Mouse (Mus musculus) right cerebral cortex, postnatal 4 days (tissue): ENCODE measurements around the gene Npas2.

Experiments used
- DNase-seq: peaks from one replicate; pipeline ENCODE4 v3.0.0-alpha.2; 2022

Npas2 gene

GRCm38 (mm10) chr1:39192997-39193861, at the start of gene Npas2:
Gene Npas2, plus strand, starts transcription at chr1:39193731.
- DNase-seq: peak; percentile 44

GRCm38 (mm10) chr1:39156778-39157177, 36.8 kb upstream of the Npas2 start:
- no peak for DNase-seq

GRCm38 (mm10) chr1:39160167-39160566, 33.4 kb upstream of the Npas2 start:
- DNase-seq: no peak

DNA sequence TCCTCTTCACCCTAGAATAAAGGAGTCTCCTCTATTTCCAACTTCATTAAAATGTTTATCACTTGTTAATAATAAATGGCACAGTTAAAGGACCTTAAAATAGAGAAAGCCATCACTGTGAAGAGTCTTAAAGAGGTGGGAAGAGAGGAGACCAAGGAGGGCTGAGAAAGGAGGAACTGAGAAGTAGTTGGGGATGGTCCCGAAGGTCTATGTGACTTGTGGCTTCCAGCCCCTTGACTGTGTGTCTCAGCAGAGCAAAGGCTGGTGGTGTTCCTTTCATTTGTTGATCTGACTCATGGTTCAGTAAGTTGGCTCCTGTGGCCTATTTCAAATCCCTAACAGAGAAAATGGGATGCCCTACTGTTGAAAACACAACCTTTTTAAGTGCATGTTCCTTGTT, 30.5 kb upstream of the Npas2 start:
- DNase-seq: no peak

DNA sequence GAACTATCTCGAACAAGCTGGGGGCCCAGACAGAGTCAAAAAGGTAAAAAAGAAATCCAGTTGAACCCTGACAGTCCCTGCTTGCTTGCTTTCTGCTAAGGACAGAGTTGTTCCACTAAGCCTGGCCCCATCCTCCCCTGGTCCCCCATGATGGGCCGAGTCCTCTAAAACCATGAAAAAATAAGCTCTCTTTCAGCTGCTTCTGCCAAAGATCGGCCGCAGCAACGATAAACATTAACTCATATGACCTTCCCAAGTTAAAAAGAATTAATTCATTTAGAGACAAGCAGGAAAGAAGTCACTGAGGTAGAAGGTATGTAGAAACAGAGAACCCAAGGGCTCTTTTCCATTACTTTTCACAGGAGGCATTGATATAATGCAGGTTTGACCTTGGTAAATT, 16.8 kb upstream of the Npas2 start:
- no peak for DNase-seq

DNA sequence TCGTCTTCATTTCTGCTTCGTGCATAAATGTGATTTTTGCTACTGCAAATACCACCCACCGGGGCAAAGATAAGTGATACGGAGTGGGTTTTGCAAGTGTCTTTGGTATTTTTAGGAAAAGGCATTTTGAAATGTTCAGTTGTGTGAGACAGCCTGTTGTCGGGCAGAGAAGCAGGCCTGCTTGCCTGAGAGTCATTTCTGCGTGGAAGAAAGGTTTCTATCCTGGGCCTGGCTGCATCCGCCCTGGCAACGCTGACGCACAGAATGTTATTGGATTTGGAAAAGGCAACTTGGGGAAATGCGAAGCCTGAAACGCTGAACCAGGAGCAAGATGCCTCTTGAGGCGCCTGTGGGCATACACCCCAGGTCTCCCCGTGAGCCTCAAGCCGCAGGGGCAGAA, 16.3 kb upstream of the Npas2 start:
- peak; percentile 63 for DNase-seq

DNA sequence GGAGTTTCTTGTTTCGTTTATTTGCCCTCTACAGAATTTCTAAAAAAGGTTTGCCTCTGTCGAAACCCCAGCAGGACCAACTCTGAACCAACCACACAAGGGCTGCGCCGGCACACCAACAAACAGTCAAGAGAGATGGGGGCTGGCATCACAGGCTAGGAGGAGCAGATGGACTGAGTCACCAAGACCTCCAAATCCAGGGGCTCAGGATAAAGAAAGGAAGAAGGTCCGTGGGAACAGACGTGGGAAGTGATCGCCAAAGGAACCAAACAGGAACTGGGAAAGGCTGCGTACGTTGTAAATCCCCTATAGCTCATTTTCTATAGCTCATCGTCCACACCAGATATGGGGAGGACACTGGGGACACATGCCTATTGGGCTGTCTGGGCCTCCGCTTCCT, 13.7 kb upstream of the Npas2 start:
- no peak for DNase-seq

DNA sequence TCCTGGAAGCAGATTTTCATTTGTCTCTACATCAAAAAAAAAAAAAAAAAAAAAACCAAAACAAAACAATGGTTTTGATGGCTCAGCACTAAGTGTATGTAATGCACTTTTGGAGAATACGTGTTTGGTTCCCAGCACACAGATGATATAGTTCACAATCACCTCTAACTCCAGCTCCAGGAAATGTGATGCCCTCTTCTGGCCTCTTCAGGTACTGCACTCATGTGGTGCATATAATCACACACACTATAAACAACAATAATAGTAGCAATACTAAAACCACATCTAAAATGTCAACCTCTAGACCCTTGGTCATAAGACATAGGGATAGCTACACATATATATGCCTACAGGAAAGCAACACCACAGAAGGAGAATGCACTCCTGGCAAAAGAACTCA, 13.0 kb upstream of the Npas2 start:
- no peak for DNase-seq

DNA sequence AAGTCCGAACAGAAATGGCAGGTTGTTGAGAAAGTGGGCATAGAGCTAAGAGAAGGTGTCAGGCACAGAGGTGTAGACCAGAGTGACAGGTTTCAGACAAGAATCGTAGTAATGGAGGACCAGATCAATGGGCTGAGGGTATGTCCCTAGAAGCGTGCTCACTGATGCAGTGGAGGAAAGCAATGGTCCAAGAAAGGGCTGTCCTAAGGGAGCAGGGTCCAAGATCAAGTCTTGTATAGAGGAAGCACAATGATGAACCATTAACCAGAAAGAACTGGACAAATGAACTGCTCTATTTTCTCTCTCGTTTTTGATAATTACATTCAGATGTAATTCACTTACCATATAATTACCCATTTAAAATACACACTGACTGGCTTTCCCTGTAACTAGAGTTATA, 11.6 kb upstream of the Npas2 start:
- DNase-seq: no peak

DNA sequence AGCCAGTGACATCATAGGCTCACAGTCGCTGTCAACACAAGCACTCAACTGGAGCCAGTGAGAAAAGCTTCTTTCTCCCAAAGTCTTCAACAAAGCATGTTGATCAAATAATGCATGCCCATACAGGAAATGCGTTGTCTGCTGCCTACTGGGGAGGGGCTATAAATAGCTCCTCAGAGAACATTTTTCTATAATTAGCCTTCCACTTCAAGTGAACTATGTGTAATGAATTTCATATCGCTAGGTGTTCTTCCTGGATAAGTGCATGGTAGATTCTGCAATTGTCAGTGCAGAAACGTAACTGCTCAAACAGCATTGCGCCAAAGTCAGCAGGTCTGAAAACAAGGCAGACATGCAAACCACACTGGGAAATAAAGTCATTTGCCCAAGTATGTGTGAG, 7.7 kb upstream of the Npas2 start:
- DNase-seq: no peak

DNA sequence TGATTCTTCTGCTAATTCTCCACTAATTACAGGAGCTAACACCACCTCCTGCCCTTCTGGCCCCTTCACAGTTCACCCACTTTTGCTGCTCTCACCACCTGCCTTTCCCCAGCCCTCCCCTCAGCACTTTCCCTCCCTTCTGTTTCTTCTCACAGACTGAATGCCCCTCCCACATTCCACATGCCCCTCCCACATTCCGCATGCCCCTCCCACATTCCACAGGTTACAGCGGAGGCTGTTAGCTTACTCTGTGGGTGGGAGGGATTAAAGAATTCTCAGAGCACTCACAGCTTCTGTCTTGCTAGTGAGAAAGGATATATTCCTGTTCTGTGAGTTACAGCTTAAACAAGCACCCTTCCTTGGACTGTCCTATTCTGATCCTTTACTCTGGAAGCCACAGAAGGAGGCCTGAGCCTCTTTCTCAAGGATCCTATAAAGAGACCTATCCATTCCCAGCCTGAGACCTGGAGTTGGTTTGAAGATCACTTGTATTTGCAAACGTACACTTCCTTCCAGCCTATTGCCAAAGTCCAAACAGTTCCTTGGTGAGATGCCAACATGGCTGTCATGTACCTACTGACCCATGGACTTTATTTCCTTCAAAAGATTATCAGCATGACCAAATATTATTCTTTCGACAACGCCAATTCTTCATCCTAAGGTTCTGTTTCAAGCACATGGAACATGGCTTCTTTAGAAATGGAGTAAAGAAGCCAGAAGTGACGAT, 6.7 kb upstream of the Npas2 start:
- no peak for DNase-seq

- DNase-seq: no peak
Observed at GRCm38 (mm10) chr1:39191122-39191521, 2.4 kb upstream of the Npas2 start.

DNA sequence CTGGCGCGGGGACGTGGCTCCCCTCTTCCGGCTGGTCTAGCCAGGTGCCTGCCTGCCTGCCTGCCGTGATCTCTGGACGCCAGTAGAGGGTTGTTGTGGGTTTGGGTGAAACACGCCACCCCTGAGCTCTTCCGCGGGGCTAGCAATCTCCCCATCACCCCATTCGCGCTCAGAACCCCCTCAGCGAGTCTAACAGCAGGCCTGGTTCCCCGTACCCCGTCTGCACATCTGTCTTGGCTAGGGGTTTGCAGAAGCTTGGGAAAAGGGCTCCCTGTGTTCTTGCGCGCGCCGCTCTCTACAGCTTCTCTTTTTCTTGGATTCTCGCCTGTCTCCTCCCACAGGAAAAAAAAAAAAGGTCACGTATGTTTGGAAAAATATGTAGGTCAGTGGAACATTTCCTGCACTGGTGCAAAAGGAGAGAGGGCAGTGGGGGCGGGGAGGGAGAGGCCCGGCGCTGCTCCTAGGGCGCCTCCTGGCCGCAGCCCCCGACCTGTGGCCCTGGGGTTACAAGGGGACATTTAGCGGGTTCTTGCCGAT, 1.0 kb upstream of the Npas2 start:
- peak; percentile 47 for DNase-seq

- peak; percentile 61 for DNase-seq
Observed at GRCm38 (mm10) chr1:39193862-39194675, 538 bp downstream of the Npas2 start.

DNA sequence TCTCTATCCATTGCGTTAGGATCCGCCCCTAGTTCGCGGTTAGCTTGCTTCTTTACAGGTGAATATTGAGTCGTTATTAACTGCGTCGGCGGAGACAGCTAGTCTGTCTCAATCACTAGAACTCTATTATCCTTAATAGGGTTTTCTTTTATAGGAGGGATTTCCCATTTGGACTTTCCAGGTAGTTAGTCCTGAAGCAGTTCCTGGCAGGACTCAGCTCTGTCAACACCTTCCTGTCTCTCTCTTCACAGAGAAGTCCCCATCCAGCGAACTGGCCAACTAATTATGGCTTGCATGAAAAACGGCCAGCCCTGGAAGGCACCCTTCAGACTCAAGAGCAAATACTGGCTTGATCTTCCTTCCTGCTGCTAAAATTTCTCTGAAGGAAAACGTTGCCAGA, 1.4 kb downstream of the Npas2 start:
- no peak for DNase-seq

- DNase-seq: peak; percentile 43
Observed at GRCm38 (mm10) chr1:39196126-39196525, 2.6 kb downstream of the Npas2 start.

- DNase-seq: no peak
Observed at GRCm38 (mm10) chr1:39196676-39197375, 3.3 kb downstream of the Npas2 start.

DNA sequence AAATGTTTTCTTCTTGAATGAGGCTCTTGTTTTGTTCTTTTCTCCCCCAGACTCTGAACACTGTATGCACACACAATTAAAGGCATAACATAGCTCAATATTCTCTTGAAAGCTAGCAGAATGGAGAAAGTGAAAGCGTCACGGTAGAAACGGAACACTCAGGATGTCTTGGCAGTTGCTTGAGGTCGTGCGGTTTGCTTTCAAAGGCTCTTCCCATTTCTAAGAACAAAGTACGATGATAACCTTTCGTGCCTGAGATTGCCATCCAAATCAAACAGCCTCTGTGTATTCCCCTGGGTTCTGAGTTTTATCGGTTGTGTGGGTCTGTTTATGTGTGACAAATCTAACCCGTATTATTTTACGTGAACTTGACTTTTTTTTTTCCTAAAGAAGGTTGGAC, 11.5 kb downstream of the Npas2 start:
- DNase-seq: no peak

- no peak for DNase-seq
Observed at GRCm38 (mm10) chr1:39205697-39206096, 12.2 kb downstream of the Npas2 start.

DNA sequence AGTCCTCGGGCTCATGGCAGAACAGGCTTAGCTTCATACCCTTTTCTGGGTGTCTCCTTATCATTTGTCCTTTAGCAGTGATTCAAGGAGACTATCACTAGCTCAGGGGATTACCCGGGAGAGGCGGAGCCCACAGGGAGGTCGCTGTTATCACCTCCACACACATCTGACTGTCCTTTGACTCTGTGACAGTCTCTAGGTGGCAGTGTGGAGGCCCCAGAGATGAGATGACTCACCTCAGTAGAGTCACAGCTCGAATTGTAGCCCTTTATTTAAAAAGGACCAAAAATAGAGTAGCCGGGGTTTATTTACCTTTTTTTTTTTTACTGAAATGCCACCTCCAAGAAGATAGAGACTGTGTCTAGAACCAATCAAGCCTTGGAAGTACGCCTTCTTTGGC, 13.4 kb downstream of the Npas2 start:
- DNase-seq: no peak

DNA sequence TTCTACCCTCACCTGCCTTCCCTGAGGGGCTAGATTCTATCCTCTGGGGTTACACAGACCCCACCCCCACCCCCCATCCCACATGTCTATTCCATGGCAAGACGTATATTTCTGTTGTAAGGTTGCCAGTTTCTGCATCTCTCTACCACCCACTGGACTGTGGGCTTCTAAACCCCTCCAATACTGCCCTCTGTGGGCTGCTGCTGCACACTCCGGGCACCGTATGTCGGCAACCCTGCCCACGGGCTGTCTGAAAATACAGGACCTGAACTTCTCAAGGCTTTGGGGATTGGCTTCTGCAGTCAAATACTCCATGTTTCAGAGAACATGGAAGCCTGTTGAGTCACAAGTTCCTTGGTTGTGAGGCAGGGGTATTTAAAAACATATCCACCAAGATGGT, 17.4 kb downstream of the Npas2 start:
- no peak for DNase-seq

GRCm38 (mm10) chr1:39212982-39213381, 19.5 kb downstream of the Npas2 start:
- DNase-seq: no peak

DNA sequence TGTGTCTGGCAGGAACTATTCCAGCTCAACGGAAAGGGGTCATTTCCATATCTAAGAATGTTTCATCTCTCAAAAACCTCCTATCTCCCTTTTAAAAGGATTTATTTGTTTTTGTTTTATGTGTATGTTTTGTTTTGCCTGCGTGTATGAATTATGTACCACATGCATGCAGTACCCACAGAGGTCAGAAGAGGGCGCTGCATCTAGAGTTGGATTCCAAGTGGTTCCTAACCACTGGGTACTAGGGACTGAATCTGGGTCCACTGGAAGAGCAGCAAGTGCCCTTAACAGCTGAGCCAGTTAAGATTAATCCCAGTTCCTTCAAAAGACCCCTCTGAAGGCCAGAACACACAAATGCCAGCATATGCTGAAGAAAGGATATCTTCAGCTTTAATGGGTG, 24.1 kb downstream of the Npas2 start:
- peak; percentile 24 for DNase-seq
